Mouse (Mus musculus) intestine, embryonic 14.5 days (tissue): Measurements from ENCODE around the gene Lrch1. TPM values are rescaled to one million over a fixed set of nuclear protein-coding genes. Genes with fewer than 3 reads are reported as not detected.

Source experiments
- ATAC-seq: fragments of 200-750 bp; cut with Nextera tagmentation; replicated peaks from 2 replicates; pipeline ENCODE4 v1.8.0; 2017; ENCODE audit warnings: low read depth, moderate number of reproducible peaks, moderate TSS enrichment, moderate library complexity; ENCODE audit not compliant: low FRiP score, low TSS enrichment
- DNase-seq: peaks from one replicate; pipeline ENCODE4 v3.0.0-alpha.2; 2018; ENCODE audit warnings: low spot score
- H3K27ac ChIP-seq: fragments of 300-500 bp; sonication (generic); 2 replicates; pipeline ENCODE4 v1.5.1; 2014; ENCODE audit warnings: low read depth, mild to moderate bottlenecking, control low read depth
- H3K27me3 ChIP-seq: fragments of 300-500 bp; sonication (generic); replicated peaks from 2 replicates; pipeline ENCODE4 v1.6.1; 2014; ENCODE audit warnings: low read length, control low read depth; ENCODE audit not compliant: control insufficient read depth, insufficient read depth
- H3K36me3 ChIP-seq: fragments of 300-500 bp; sonication (generic); 2 replicates; pipeline ENCODE4 v1.6.1; 2014; ENCODE audit warnings: low read length, control low read depth; ENCODE audit not compliant: control insufficient read depth, insufficient read depth
- H3K4me1 ChIP-seq: fragments of 300-500 bp; sonication (generic); replicated peaks from 2 replicates; pipeline ENCODE4 v1.6.1; 2014; ENCODE audit warnings: low read length, control low read depth, mixed read lengths; ENCODE audit not compliant: control insufficient read depth, insufficient read depth
- H3K4me2 ChIP-seq: fragments of 300-500 bp; sonication (generic); 2 replicates; pipeline ENCODE4 v1.6.1; 2014; ENCODE audit warnings: low read length
- H3K4me3 ChIP-seq: fragments of 300-500 bp; sonication (generic); 2 replicates; pipeline ENCODE4 v1.5.1; 2014; ENCODE audit warnings: low read depth, low read length, control low read depth, mixed read lengths
- H3K9ac ChIP-seq: fragments of 300-500 bp; sonication (generic); 2 replicates; pipeline ENCODE4 v1.6.1; 2014; ENCODE audit warnings: mild to moderate bottlenecking, low read length
- H3K9me3 ChIP-seq: fragments of 300-500 bp; sonication (generic); 2 replicates; pipeline ENCODE4 v1.6.1; 2016; ENCODE audit warnings: low read length, control low read depth; ENCODE audit not compliant: control insufficient read depth
- WGBS: fragments of 180-500 bp; shearing (Covaris S2); extraction: QIAGEN DNeasy Blood & Tissue Kit; methylation state at CpG from one replicate; pipeline ENCODE4 v1.1.7; 2014; 5-methylcytosine and 5-hydroxymethylcytosine counted together
- polyA plus RNA-seq: library from polyadenylated mRNA; unstranded; fragments of >200 nt; fragmentation: Nextera tagmentation; extraction: Ambion mirVana; gene quantifications from 2 replicates; pipeline ENCODE4 v1.2.1, GENCODE M21; 2014

Gene Lrch1
- 12.6 and 14.4 TPM in 2 replicates for polyA plus RNA-seq

DNA sequence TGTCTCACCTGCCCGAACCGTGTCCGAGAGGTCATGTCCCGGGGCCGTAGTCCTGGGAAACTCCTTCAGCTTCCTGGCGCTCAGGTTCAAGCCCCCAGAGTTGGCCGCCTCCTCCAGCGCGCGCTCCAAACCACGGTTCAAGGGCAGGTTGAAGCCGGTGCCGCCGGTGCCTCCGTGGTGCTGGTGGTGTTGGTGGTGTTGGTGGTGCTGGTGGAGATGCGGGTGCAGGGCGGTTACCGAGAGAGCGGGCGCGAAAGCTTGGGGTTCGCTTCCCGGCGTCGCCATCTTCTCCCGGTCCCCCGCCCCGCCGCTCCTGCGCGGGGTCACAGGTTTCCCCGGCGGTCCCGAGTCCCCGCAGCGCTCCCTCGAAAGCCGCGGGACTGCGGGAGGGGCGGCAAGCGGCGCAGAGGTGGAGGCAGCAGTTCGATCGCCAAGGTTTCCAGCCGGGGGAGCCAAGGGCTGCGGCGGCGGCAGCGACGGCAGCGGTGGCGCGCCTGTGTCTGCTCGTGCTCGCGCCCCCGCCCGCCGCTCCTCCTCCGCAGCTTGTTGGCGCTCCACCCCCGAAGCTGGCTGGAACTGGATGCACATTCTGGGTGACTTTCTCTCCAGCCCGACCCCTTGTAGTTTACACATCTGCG is at the start of gene Lrch1:
TSS of gene Lrch1 (minus strand) at position 501 of the 638 bp plus-strand sequence.
- peak within 1 kb of the TSS; percentile 80 for H3K4me3 ChIP-seq

GRCm38 (mm10) chr14:74997041-74997440 is 49.4 kb upstream of the Lrch1 start:
- Histone ChIP-seq H3K27me3 (no peaks in the 10 kb centered on the region), H3K27ac (no peak overlapping the region), H3K4me1 (no peaks in the 10 kb centered on the region), H3K36me3 (no peaks in the 10 kb centered on the region), H3K4me2 (no peak overlapping the region), H3K9ac (no peak overlapping the region), H3K9me3 (no peaks in the 10 kb centered on the region), H3K4me3 (no peak overlapping the region)
- ATAC-seq: no peak
- DNase-seq: no peak
- WGBS: 92% methylated on average over 2 of the region's 2 CpGs

More for the DNA sequence above, at the start of gene Lrch1:
- no peaks in the 10 kb centered on the region for H3K36me3 ChIP-seq
- WGBS: under 1% methylated on average over 60 of the region's 65 CpGs
- H3K4me1 ChIP-seq: peaks cover 13% of the 10 kb centered on the region
- peak within 1 kb of the TSS; percentile 88 for H3K4me2 ChIP-seq
- H3K9ac ChIP-seq: peak within 1 kb of the TSS; percentile 79
- H3K27ac ChIP-seq: peak within 1 kb of the TSS; percentile 78
- ATAC-seq (peak; percentile 68), DNase-seq (peak; percentile 91)
- no peaks in the 10 kb centered on the region for H3K9me3 ChIP-seq
- no peaks in the 10 kb centered on the region for H3K27me3 ChIP-seq

DNA sequence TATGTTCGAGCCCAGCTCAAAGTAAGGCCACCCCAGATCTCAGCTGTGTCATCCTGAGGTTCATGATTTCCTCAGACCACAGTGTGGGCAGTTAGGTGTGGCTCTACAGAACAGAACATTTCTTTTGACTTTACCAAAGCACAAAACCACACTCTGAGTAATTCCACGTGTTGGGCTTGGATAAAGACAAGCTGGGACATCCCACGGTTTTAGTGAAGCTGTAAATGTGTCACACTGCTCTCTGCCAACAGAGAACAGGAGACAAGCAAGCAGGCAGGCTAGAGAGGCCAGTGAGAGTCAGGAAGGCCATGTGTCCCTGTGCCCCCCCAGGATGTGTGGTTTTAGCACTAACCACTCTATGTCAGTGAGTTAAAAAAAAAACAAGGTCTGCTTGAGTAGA is 48.9 kb upstream of the Lrch1 start:
- ATAC-seq (no peak), DNase-seq (no peak)
- Histone ChIP-seq H3K9me3 (no peaks in the 10 kb centered on the region), H3K36me3 (no peaks in the 10 kb centered on the region), H3K4me1 (no peaks in the 10 kb centered on the region), H3K4me2 (no peak overlapping the region), H3K4me3 (no peak overlapping the region), H3K9ac (no peak overlapping the region), H3K27ac (no peak overlapping the region), H3K27me3 (no peaks in the 10 kb centered on the region)
- WGBS: 48% methylated on average over 3 of the region's 3 CpGs

DNA sequence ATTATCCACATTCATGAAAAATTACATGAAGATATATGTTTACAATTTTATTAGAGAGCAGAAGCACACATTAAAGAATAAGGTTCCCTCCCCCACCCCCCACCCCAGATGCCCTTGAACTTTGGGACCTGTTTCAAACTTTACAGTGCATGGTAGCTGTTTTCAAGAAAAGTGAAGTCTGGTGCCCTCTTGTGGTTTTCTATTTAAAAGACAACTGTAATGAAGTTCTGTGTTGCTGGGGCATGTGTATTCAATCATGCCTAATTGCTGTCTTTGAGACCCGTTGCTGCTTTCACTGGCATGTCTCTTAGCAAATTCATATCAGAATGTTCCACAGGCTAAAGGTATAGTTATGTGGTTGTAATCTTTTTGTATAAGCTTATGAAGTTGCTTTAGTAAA is 42.8 kb upstream of the Lrch1 start:
- 0% methylated on average over 1 of the region's 1 CpGs for WGBS

GRCm38 (mm10) chr14:74989909-74990308 is 42.2 kb upstream of the Lrch1 start:
- ATAC-seq: no peak
- Histone ChIP-seq H3K27ac (no peak overlapping the region), H3K4me1 (no peaks in the 10 kb centered on the region), H3K27me3 (no peaks in the 10 kb centered on the region), H3K9me3 (no peaks in the 10 kb centered on the region), H3K9ac (no peak overlapping the region), H3K4me3 (no peak overlapping the region), H3K36me3 (no peaks in the 10 kb centered on the region), H3K4me2 (no peak overlapping the region)
- WGBS: 88% methylated on average over 4 of the region's 4 CpGs
- DNase-seq: no peak

More for the DNA sequence above, 42.8 kb upstream of the Lrch1 start:
- no peak for ATAC-seq
- H3K27me3 ChIP-seq: no peaks in the 10 kb centered on the region
- DNase-seq: no peak
- no peak overlapping the region for H3K9ac ChIP-seq
- no peak overlapping the region for H3K27ac ChIP-seq
- H3K4me3 ChIP-seq: no peak overlapping the region
- no peaks in the 10 kb centered on the region for H3K4me1 ChIP-seq
- H3K4me2 ChIP-seq: no peak overlapping the region
- no peaks in the 10 kb centered on the region for H3K36me3 ChIP-seq
- H3K9me3 ChIP-seq: no peaks in the 10 kb centered on the region

GRCm38 (mm10) chr14:74989322-74989721 is 41.6 kb upstream of the Lrch1 start:
- Histone ChIP-seq H3K4me3 (no peak overlapping the region), H3K9ac (no peak overlapping the region), H3K36me3 (no peaks in the 10 kb centered on the region), H3K9me3 (no peaks in the 10 kb centered on the region), H3K4me2 (no peak overlapping the region), H3K4me1 (no peaks in the 10 kb centered on the region), H3K27ac (no peak overlapping the region), H3K27me3 (no peaks in the 10 kb centered on the region)
- WGBS: 58% methylated on average over 4 of the region's 4 CpGs
- no peak for DNase-seq
- ATAC-seq: no peak

GRCm38 (mm10) chr14:74986527-74986926 is 38.9 kb upstream of the Lrch1 start:
- no peak overlapping the region for H3K4me2 ChIP-seq
- H3K4me3 ChIP-seq: no peak overlapping the region

DNA sequence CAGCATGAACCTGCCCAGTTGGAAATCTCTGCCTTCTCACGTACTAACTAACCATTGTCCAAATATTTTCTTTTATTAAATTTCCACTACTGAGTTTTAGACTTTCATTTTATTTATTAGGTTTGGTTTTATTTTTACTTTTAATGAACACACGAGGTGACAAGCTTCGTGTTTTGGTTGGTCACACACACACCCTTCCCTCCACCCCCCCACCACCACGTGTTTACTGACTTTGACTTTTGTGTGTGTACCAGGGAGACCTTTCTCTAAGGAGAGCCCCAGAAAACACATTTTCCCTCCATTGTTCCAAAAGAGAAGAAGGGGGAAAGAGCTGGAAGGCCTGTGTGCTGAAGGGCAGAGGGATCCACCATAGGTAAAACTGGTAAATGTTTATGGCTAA is 38.0 kb upstream of the Lrch1 start:
- ATAC-seq (no peak), DNase-seq (no peak)
- 58% methylated on average over 4 of the region's 4 CpGs for WGBS
- no peaks in the 10 kb centered on the region for H3K9me3 ChIP-seq
- H3K9ac ChIP-seq: no peak overlapping the region
- no peak overlapping the region for H3K27ac ChIP-seq
- H3K4me1 ChIP-seq: no peaks in the 10 kb centered on the region
- H3K27me3 ChIP-seq: no peaks in the 10 kb centered on the region
- no peaks in the 10 kb centered on the region for H3K36me3 ChIP-seq
- no peak overlapping the region for H3K4me3 ChIP-seq
- no peak overlapping the region for H3K4me2 ChIP-seq

More at GRCm38 (mm10) chr14:74986527-74986926, 38.9 kb upstream of the Lrch1 start:
- H3K4me1 ChIP-seq: no peaks in the 10 kb centered on the region
- WGBS: 58% methylated on average over 3 of the region's 3 CpGs
- no peak overlapping the region for H3K27ac ChIP-seq
- no peak for DNase-seq
- H3K27me3 ChIP-seq: no peaks in the 10 kb centered on the region
- H3K9ac ChIP-seq: no peak overlapping the region
- H3K9me3 ChIP-seq: no peaks in the 10 kb centered on the region
- ATAC-seq: no peak; the same call in 1 of the 2 replicates
- no peaks in the 10 kb centered on the region for H3K36me3 ChIP-seq

GRCm38 (mm10) chr14:74984817-74985391 is 37.2 kb upstream of the Lrch1 start:
- DNase-seq: no peak
- ATAC-seq: no peak
- no peak overlapping the region for H3K4me2 ChIP-seq
- no peaks in the 10 kb centered on the region for H3K4me1 ChIP-seq
- no peaks in the 10 kb centered on the region for H3K36me3 ChIP-seq
- no peaks in the 10 kb centered on the region for H3K27me3 ChIP-seq
- WGBS: 71% methylated on average over 7 of the region's 7 CpGs
- no peak overlapping the region for H3K4me3 ChIP-seq
- H3K9ac ChIP-seq: no peak overlapping the region
- no peak overlapping the region for H3K27ac ChIP-seq
- no peaks in the 10 kb centered on the region for H3K9me3 ChIP-seq
